8 mouse cellular contexts compared by ENCODE assay signal in the genomic region with DNA sequence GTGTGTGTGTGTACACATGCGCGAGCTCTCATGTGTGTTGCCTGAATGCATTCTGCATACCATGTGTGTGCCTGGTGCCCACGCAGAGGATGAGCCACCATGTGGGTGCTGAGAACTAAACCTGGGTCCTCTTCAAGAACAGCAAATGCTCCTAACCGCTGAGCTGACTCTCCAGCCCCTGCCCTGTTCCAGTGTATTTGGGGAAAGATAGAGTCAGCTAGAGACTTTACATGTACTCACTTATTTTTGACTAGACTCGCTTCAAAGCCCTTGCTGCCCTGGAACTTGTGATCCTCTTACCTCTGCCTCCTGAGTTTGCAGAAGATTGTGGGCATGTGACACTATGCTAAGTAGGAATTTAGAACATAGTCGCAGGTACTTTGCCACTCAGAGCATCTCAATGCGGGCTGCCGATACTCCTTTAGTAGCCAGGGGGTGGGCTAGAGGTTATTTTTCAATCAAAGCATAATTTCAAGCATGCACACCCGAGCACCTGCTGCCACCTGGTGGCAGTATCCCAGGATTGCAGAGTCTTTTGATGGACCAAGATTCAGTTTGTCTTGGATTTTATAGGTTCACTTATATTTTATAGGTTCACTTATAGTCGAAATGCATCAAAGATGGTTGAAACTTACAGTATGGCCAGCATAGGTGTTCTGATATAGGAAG. TPM values are rescaled to one million over a fixed set of nuclear protein-coding genes. Genes with fewer than 3 reads are reported as not detected.
DNase-seq lines count a peak whose midpoint lies in the region; ATAC-seq and TF ChIP-seq lines count a peak whose summit lies in the region.

No protein-coding gene starts in this region.

- TF ChIP-seq POLR2A in olfactory bulb, adult 2 months (IDR thresholded peaks at IDR 0.05; ENCODE audit: insufficient read depth, low read depth, low read length) = no peak

- H3K4me3 ChIP-seq in olfactory bulb, adult 2 months (ENCODE audit: insufficient read depth, low read depth, low read length) = no peak overlapping the region

- 0 out of 2 replicates have a peak, but pooled peaks have one; percentile 25 for TF ChIP-seq CTCF in olfactory bulb, adult 2 months (IDR thresholded peaks at IDR 0.05; ENCODE audit: insufficient read depth, low read depth, low read length)

- H3K4me1 ChIP-seq in olfactory bulb, adult 2 months (ENCODE audit: control insufficient read depth, insufficient read depth, low read length) = peaks cover 14% of the 10 kb centered on the region; the same call in 1 of the 2 replicates

- peak; percentile 45 to 76 for DNase-seq in heart, postnatal 10 days
- DNase-seq in heart, adult 8-10 months (ENCODE audit: low spot score) = no peak
- DNase-seq in right cerebral cortex, adult 2 months (ENCODE audit: low spot score in 2 of 2) = peak; percentile 55 to 74
- DNase-seq in right cerebral cortex, postnatal 25 days = no peak
- peak; percentile 36 to 59 for DNase-seq in adrenal gland, postnatal 36 days
- peak; percentile 24 for DNase-seq in gastrocnemius, postnatal 14 days

- H3K27ac ChIP-seq in olfactory bulb, adult 2 months (ENCODE audit: insufficient read depth, low read depth, low read length) = no peak overlapping the region

- WGBS in olfactory bulb, adult 2 months = 50% methylated on average over 10 of the region's 10 CpGs

- intact Hi-C loops in heart, postnatal 10 days (cut with DNase I) = loop anchor here (1.0 to 10.0 kb wide), 5 partner anchors 23 to 467 kb away; no protein-coding TSS in a partner anchor
- intact Hi-C loops in gastrocnemius, postnatal 14 days (cut with DNase I; ENCODE audit: low total_unique reads) = no loop called here

- no peak for ATAC-seq in inflammation-experienced regulatory T-cells, adult 6 months

RNA-seq across cellular contexts. Expression of gene Clstn1, which starts 25.2 kb away (rescaled TPM):
- total RNA-seq in heart, postnatal 10 days (2021) = 10 to 100 TPM; 84.3 to 88.1 TPM
- 10 to 100 TPM; 85.3 to 96.5 (median 94.1) TPM for total RNA-seq in heart, adult 8-10 months (2022)
- total RNA-seq in adrenal gland, postnatal 36 days (2021) = 10 to 100 TPM; 92.4 to 97.7 TPM
- 10 to 100 TPM; 42.0 to 56.1 TPM for total RNA-seq in gastrocnemius, postnatal 14 days (2021)
- 68.1 and 138 TPM in 2 replicates for polyA plus RNA-seq in olfactory bulb, adult 2 months (2012; ENCODE audit: insufficient read depth, insufficient read length, low replicate concordance, missing spikeins)
- 1 to 10 TPM; 5.4 to 7.5 (median 6.3) TPM for polyA plus RNA-seq in inflammation-experienced regulatory T-cells, adult 6 months (2017; shearing (Covaris generic))

Comparison
In these comparisons a context has a peak if more than half of its experiments do, and no peak if none do; other contexts are left out.
1. DNase-seq: peak in heart, postnatal 10 days (2 of 2), right cerebral cortex, adult 2 months (2 of 2), adrenal gland, postnatal 36 days (2 of 2) and gastrocnemius, postnatal 14 days (single experiment); none in heart, adult 8-10 months (single experiment) and right cerebral cortex, postnatal 25 days (single experiment).